Mouse (Mus musculus) heart, postnatal 0 days (tissue): ENCODE data around the gene Unc119.

Experiments
- CTCF ChIP-seq: IDR thresholded peaks from 2 replicates; pipeline ENCODE4 v1.5.1; 2016; ENCODE audit warnings: antibody characterized with exemption, control low read depth, low read depth
- EP300 ChIP-seq: IDR thresholded peaks from 2 replicates; pipeline ENCODE4 v1.6.1; 2016; ENCODE audit warnings: antibody characterized with exemption, low read depth

GRCm38 (mm10) chr11:78348474-78348873 is 5.2 kb downstream of the Unc119 start:
- TF ChIP-seq EP300 = no peak
- no peak for TF ChIP-seq CTCF
